9 mouse cellular contexts compared by ENCODE assay signal in the genomic region with DNA sequence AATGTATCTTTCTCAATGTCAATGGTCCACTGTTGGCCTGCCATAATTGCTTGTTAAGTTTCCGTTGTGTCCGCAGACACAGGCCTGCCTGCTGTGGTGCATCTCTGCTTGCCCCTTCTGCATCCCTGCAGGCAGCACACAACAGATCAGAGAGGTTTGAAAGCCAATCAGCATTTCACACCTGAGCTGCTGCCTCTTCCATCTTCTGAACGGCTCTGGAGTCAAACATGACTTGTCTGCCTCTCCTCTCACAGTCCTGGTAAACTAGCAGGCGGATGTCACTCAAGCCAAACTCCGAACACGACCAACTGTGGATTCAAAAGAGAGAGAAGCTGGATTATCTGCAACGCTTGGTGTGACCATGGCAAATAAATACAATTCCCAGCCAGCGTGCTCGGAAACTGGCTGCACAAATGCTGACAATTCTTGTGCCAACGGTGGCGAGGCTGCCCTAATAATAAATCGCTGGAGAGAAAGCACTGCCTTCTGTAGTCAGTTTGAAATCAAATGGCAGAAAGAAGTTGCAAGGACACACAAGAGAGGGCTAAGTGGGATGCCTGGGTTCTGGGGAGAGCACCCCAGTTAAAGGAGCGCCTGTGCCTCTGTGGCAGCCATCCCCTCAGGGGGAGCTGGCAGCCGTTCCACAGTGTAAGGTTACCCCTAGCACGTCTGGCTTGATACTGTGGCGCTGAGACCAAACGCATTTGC. TPM values are rescaled to one million over a fixed set of nuclear protein-coding genes. Genes with fewer than 3 reads are reported as not detected.
DNase-seq lines count a peak whose midpoint lies in the region; ATAC-seq lines count a peak whose summit lies in the region.
"Had no signal": no experiment of that assay in that cellular context is flagged by ENCODE, and none has a peak within 500 bp of the region (broad histone marks: within the 10 kb centered on the region; RNA-seq: fewer than 3 reads in every experiment).

No protein-coding gene starts in this region.

- H3K9ac ChIP-seq in kidney, embryonic 15.5 days = no peak overlapping the region
- no peak overlapping the region for H3K9ac ChIP-seq in midbrain, embryonic 14.5 days (replicated peaks; ENCODE audit: low read length)

- DNase-seq in kidney, postnatal 10 days = no peak
- peak; percentile 82 for DNase-seq in cerebellum, adult 9-11 months
- peak; percentile 51 for DNase-seq in gastrocnemius, postnatal 14 days
- DNase-seq in midbrain, embryonic 14.5 days = peak; percentile 38
- no peak for DNase-seq in urinary bladder, postnatal 36 days (ENCODE audit: low spot score in 2 of 2)
- DNase-seq in lung, postnatal 14 days = no peak
- no peak for DNase-seq in adrenal gland, adult 2 months
- DNase-seq: kidney, adult 18-20 months had no signal

- peak overlapping the region; percentile 69 for H3K27ac ChIP-seq in kidney, embryonic 15.5 days
- H3K27ac ChIP-seq in midbrain, embryonic 14.5 days (replicated peaks; ENCODE audit: low read depth, low read length) = peak overlapping the region; percentile 41; the same call in 1 of the 2 replicates

- intact Hi-C loops in gastrocnemius, postnatal 14 days (cut with DNase I; ENCODE audit: low total_unique reads) = loop anchor here (10.0 kb wide), 1 partner anchor 47 kb away; a partner anchor contains a TSS

- peaks cover 32% of the 10 kb centered on the region for H3K4me1 ChIP-seq in kidney, embryonic 15.5 days
- peaks cover 13% of the 10 kb centered on the region for H3K4me1 ChIP-seq in midbrain, embryonic 14.5 days (ENCODE audit: control insufficient read depth, insufficient read depth, low read length)

- no peak overlapping the region for H3K4me2 ChIP-seq in kidney, embryonic 15.5 days
- H3K4me2 ChIP-seq in midbrain, embryonic 14.5 days (ENCODE audit: low read length) = no peak overlapping the region

- WGBS in kidney, embryonic 15.5 days = 65% methylated on average over 17 of the region's 17 CpGs
- WGBS in midbrain, embryonic 14.5 days = 57% methylated on average over 17 of the region's 17 CpGs

- H3K36me3 ChIP-seq in kidney, embryonic 15.5 days = peaks cover 10% of the 10 kb centered on the region; the same call in 1 of the 2 replicates
- no peaks in the 10 kb centered on the region for H3K36me3 ChIP-seq in midbrain, embryonic 14.5 days (ENCODE audit: control insufficient read depth, insufficient read depth, low read length)

- H3K27me3 ChIP-seq in kidney, embryonic 15.5 days = no peaks in the 10 kb centered on the region
- no peaks in the 10 kb centered on the region for H3K27me3 ChIP-seq in midbrain, embryonic 14.5 days (ENCODE audit: control insufficient read depth, insufficient read depth, low read length)

- no peaks in the 10 kb centered on the region for H3K9me3 ChIP-seq in kidney, embryonic 15.5 days (replicated peaks)
- H3K9me3 ChIP-seq in midbrain, embryonic 14.5 days (ENCODE audit: control insufficient read depth, low read length) = no peaks in the 10 kb centered on the region

- no peak for ATAC-seq in kidney, embryonic 15.5 days (replicated peaks; ENCODE audit: low FRiP score)
- ATAC-seq in midbrain, embryonic 14.5 days (ENCODE audit: low FRiP score, low TSS enrichment) = no peak

- H3K4me3 ChIP-seq in kidney, embryonic 15.5 days (replicated peaks) = no peak overlapping the region
- H3K4me3 ChIP-seq in midbrain, embryonic 14.5 days (replicated peaks; ENCODE audit: low read depth, low read length) = no peak overlapping the region

RNA-seq across cellular contexts. Expression of a gene that starts 49.6 kb away (rescaled TPM):
- 3.8 and 4.8 TPM in 2 replicates for polyA plus RNA-seq in kidney, embryonic 15.5 days (2015; fragmentation: Nextera tagmentation; extraction: Ambion mirVana)
- total RNA-seq in gastrocnemius, postnatal 14 days (2021) = 1 to 10 TPM; 4.9 to 5.3 TPM
- 7.7 and 8.0 TPM in 2 replicates for polyA plus RNA-seq in midbrain, embryonic 14.5 days (2014; fragmentation: Nextera tagmentation; extraction: Ambion mirVana)
- total RNA-seq in adrenal gland, adult 2 months (2021) = 1 to 10 TPM; 7.4 to 8.5 TPM
- 1.2 and 1.9 TPM in 2 replicates for polyA plus RNA-seq in adrenal gland, adult 2 months (2012; rRNA removed)

Comparison
In these comparisons a context has a peak if more than half of its experiments do, and no peak if none do; other contexts are left out.
1. DNase-seq: peak in cerebellum, adult 9-11 months (single experiment), gastrocnemius, postnatal 14 days (single experiment) and midbrain, embryonic 14.5 days (single experiment); none in kidney, postnatal 10 days (single experiment), urinary bladder, postnatal 36 days (0 of 2), lung, postnatal 14 days (single experiment) and adrenal gland, adult 2 months (single experiment).